In genomic region chr5:97654414-97654813, GRCm38 (mm10) we compare ENCODE assay signal across 20 mouse cellular contexts.
DNase-seq lines count a peak whose midpoint lies in the region; ATAC-seq and TF ChIP-seq lines count a peak whose summit lies in the region.
"Had no signal": no experiment of that assay in that cellular context is flagged by ENCODE, and none has a peak within 500 bp of the region (broad histone marks: within the 10 kb centered on the region; RNA-seq: fewer than 3 reads in every experiment).

No protein-coding gene starts in this region.

- no peak overlapping the region for H3K27ac ChIP-seq in left cerebral cortex, adult 2 months
- H3K27ac ChIP-seq in forebrain, embryonic 13.5 days: peak overlapping the region; percentile 70
- no peak overlapping the region for H3K27ac ChIP-seq in hindbrain, embryonic 16.5 days (ENCODE audit: low read depth, low read length)
- no peak overlapping the region for H3K27ac ChIP-seq in neural tube, embryonic 15.5 days (replicated peaks)
- H3K27ac ChIP-seq in liver, embryonic 11.5 days (ENCODE audit: low read depth, low read length): no peak overlapping the region
- H3K27ac ChIP-seq: embryonic facial prominence, embryonic 15.5 days; heart, embryonic 13.5 days; limb, embryonic 12.5 days; liver, embryonic 15.5 days had no signal

- H3K9ac ChIP-seq in forebrain, embryonic 13.5 days: no peak overlapping the region
- H3K9ac ChIP-seq in hindbrain, embryonic 16.5 days (ENCODE audit: low read depth, low read length): no peak overlapping the region
- no peak overlapping the region for H3K9ac ChIP-seq in neural tube, embryonic 15.5 days (replicated peaks)
- no peak overlapping the region for H3K9ac ChIP-seq in liver, embryonic 11.5 days (ENCODE audit: low read depth, low read length)
- H3K9ac ChIP-seq: embryonic facial prominence, embryonic 15.5 days; heart, embryonic 13.5 days; limb, embryonic 12.5 days; liver, embryonic 15.5 days had no signal

- H3K36me3 ChIP-seq in forebrain, embryonic 13.5 days (ENCODE audit: poor library complexity, severe bottlenecking): no peaks in the 10 kb centered on the region
- no peaks in the 10 kb centered on the region for H3K36me3 ChIP-seq in hindbrain, embryonic 16.5 days (ENCODE audit: control insufficient read depth, insufficient read depth, low read length)
- no peaks in the 10 kb centered on the region for H3K36me3 ChIP-seq in neural tube, embryonic 15.5 days
- H3K36me3 ChIP-seq in liver, embryonic 11.5 days (ENCODE audit: control insufficient read depth, insufficient read depth, low read length): no peaks in the 10 kb centered on the region
- H3K36me3 ChIP-seq: embryonic facial prominence, embryonic 15.5 days; heart, embryonic 13.5 days; limb, embryonic 12.5 days; liver, embryonic 15.5 days had no signal

- H3K4me1 ChIP-seq in forebrain, embryonic 13.5 days: peaks cover 22% of the 10 kb centered on the region
- H3K4me1 ChIP-seq in hindbrain, embryonic 16.5 days (ENCODE audit: control insufficient read depth, insufficient read depth, low read depth, low read length): no peaks in the 10 kb centered on the region
- no peaks in the 10 kb centered on the region for H3K4me1 ChIP-seq in neural tube, embryonic 15.5 days
- H3K4me1 ChIP-seq in liver, embryonic 11.5 days (replicated peaks; ENCODE audit: control insufficient read depth, insufficient read depth, low read length): no peaks in the 10 kb centered on the region
- H3K4me1 ChIP-seq: embryonic facial prominence, embryonic 15.5 days; heart, embryonic 13.5 days; liver, embryonic 15.5 days had no signal

- no peaks in the 10 kb centered on the region for H3K27me3 ChIP-seq in forebrain, embryonic 13.5 days
- no peaks in the 10 kb centered on the region for H3K27me3 ChIP-seq in hindbrain, embryonic 16.5 days (replicated peaks; ENCODE audit: control insufficient read depth, insufficient read depth, low read length)
- no peaks in the 10 kb centered on the region for H3K27me3 ChIP-seq in neural tube, embryonic 15.5 days (replicated peaks)
- H3K27me3 ChIP-seq in liver, embryonic 11.5 days (replicated peaks; ENCODE audit: control insufficient read depth, insufficient read depth, low read length): no peaks in the 10 kb centered on the region
- H3K27me3 ChIP-seq: embryonic facial prominence, embryonic 15.5 days; heart, embryonic 13.5 days; limb, embryonic 12.5 days; liver, embryonic 15.5 days had no signal

- H3K4me3 ChIP-seq in left cerebral cortex, adult 2 months: peak overlapping the region; percentile 4; the same call in 1 of the 2 replicates
- no peak overlapping the region; the same call in 1 of the 2 replicates for H3K4me3 ChIP-seq in forebrain, embryonic 13.5 days
- peak overlapping the region; percentile 16; the same call in 1 of the 2 replicates for H3K4me3 ChIP-seq in hindbrain, embryonic 16.5 days (ENCODE audit: low read length)
- 0 out of 2 replicates have a peak overlapping the region, but pooled peaks have one; percentile 4 for H3K4me3 ChIP-seq in neural tube, embryonic 15.5 days (replicated peaks)
- no peak overlapping the region for H3K4me3 ChIP-seq in liver, embryonic 11.5 days (ENCODE audit: low read depth, low read length)
- H3K4me3 ChIP-seq: embryonic facial prominence, embryonic 15.5 days; heart, embryonic 13.5 days; limb, embryonic 12.5 days; liver, embryonic 15.5 days; myocyte had no signal

- TF ChIP-seq CTCF in left cerebral cortex, adult 2 months (IDR thresholded peaks at IDR 0.05): no peak

- WGBS in forebrain, embryonic 13.5 days: 10% methylated on average over 12 of the region's 12 CpGs
- 38% methylated on average over 12 of the region's 12 CpGs for WGBS in hindbrain, embryonic 16.5 days
- WGBS in neural tube, embryonic 15.5 days: 28% methylated on average over 12 of the region's 12 CpGs
- 66% methylated on average over 12 of the region's 12 CpGs for WGBS in liver, embryonic 11.5 days

- intact Hi-C loops in left cerebral cortex, adult 2 months (cut with DNase I): no loop called here
- intact Hi-C loops in left cerebral cortex, postnatal 25 days (cut with DNase I): no loop called here

- H3K4me2 ChIP-seq in forebrain, embryonic 13.5 days: peak overlapping the region; percentile 50
- H3K4me2 ChIP-seq in hindbrain, embryonic 16.5 days (ENCODE audit: low read length): peak overlapping the region; percentile 47
- H3K4me2 ChIP-seq in neural tube, embryonic 15.5 days: peak overlapping the region; percentile 41
- H3K4me2 ChIP-seq in liver, embryonic 11.5 days: no peak overlapping the region
- H3K4me2 ChIP-seq: embryonic facial prominence, embryonic 15.5 days; heart, embryonic 13.5 days; limb, embryonic 12.5 days; liver, embryonic 15.5 days had no signal

- peak; percentile 96 for ATAC-seq in forebrain, embryonic 13.5 days
- ATAC-seq in hindbrain, embryonic 16.5 days: no peak
- ATAC-seq in neural tube, embryonic 15.5 days (ENCODE audit: low FRiP score): no peak
- no peak for ATAC-seq in liver, embryonic 11.5 days (replicated peaks; ENCODE audit: low FRiP score)
- ATAC-seq: CD4-positive, CD25-positive, alpha-beta regulatory T cell, adult 4 months had no signal

- DNase-seq in left cerebral cortex, adult 2 months (ENCODE audit: extremely low spot score in 1 of 2, low spot score in 2 of 2): no peak
- DNase-seq in left cerebral cortex, postnatal 25 days (ENCODE audit: low spot score in 2 of 2): no peak
- no peak for DNase-seq in liver, embryonic 11.5 days (ENCODE audit: low spot score)
- DNase-seq in thymus, postnatal 14 days: no peak
- DNase-seq: adrenal gland, postnatal 10 days; cerebellum, adult 8-10 months; gastrocnemius, postnatal 36 days; kidney, adult 8-10 months; kidney, postnatal 4 days; lung, postnatal 36 days; thymus, adult 18-20 months had no signal

- no peaks in the 10 kb centered on the region for H3K9me3 ChIP-seq in forebrain, embryonic 13.5 days (replicated peaks)
- no peaks in the 10 kb centered on the region for H3K9me3 ChIP-seq in hindbrain, embryonic 16.5 days (ENCODE audit: control insufficient read depth, low read length)
- no peaks in the 10 kb centered on the region for H3K9me3 ChIP-seq in neural tube, embryonic 15.5 days (replicated peaks)
- H3K9me3 ChIP-seq in liver, embryonic 11.5 days (ENCODE audit: control insufficient read depth, low read length): no peaks in the 10 kb centered on the region
- H3K9me3 ChIP-seq: embryonic facial prominence, embryonic 15.5 days; heart, embryonic 13.5 days; limb, embryonic 12.5 days; liver, embryonic 15.5 days had no signal

Comparison
In these comparisons a context has a peak if more than half of its experiments do, and no peak if none do; other contexts are left out.
1. H3K4me3 ChIP-seq: peak in left cerebral cortex, adult 2 months (single experiment), hindbrain, embryonic 16.5 days (single experiment) and neural tube, embryonic 15.5 days (single experiment); none in forebrain, embryonic 13.5 days (single experiment) and liver, embryonic 11.5 days (single experiment).